Mouse (Mus musculus) thymus, postnatal 10 days (tissue): ENCODE measurements around the gene F12.
"Not testable (repeated sequence)": the region's sequence is repeated elsewhere in the genome, so short reads cannot be mapped to it uniquely, and the experiment has no call there.

Experiments used
- DNase-seq, 2 experiments: peaks; one replicate each; pipeline ENCODE4 v3.0.0; 2021; ENCODE audit warnings: low spot score in 2 of 2

The F12 gene

GRCm38 (mm10) chr13:55449679-55450441 is 23.3 kb upstream of the F12 start:
- DNase-seq = peak; percentile 63 to 64

DNA sequence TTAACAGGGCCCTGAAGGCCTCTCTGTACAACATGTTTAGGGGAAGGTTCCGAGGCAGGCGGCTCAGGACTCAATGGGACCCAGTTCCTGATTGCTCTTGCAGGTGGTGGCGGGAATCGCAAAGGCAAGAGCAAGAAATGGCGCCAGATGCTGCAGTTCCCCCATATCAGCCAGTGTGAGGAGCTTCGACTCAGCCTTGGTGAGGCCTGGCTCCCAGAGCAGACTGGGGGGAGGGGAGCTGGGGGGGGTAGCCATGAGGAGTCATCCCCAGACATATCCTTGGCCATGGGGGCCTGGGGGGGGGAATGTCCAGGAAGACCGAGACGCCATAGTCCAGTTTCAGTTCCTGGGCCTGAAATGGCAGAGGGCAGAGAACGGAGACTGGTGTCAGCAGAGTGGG is 22.6 kb upstream of the F12 start:
- DNase-seq = peak; percentile 31 to 47

DNA sequence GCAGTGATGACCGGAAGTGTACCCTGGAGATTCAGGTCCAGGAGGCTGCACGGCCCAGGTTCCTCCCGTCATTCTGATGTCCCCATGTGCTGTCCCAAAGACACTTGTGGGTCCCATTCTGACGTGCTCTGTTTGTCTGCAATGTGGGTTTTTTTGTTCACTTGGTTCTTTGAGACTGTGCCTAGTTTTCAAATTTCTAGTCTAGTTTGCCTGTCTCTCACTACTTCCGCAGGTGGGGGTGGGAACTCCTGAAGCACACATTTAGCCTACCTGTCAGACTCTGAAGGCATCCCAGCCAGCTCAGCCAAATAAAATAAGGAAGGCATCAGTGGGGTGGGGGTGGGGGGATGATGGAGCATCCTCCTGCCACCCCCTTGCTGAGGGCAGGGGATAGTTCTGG is 21.5 kb upstream of the F12 start:
- peak in 1 of 2 experiments; percentile 11 for DNase-seq

DNA sequence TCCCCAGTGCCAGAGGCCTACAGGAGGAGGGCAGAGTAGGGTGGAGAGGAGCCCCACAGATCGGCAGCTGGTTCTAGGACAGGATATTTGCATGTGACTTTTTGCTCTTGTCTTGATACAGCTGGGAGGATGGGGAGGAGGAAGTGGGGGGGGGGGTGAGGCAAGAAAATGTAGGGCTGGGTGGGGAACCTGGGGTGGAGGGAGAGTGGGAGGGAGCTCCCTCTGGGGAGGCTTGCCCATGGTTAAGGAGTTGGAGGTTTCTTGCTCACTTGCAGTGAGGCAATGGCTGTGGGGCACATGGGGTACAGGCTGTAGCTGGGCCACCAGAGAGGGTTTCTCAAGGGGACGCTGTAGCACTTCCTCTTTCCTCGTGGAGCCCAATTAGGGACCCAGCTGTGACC is 20.9 kb upstream of the F12 start:
- peak; percentile 69 to 73 for DNase-seq

DNA sequence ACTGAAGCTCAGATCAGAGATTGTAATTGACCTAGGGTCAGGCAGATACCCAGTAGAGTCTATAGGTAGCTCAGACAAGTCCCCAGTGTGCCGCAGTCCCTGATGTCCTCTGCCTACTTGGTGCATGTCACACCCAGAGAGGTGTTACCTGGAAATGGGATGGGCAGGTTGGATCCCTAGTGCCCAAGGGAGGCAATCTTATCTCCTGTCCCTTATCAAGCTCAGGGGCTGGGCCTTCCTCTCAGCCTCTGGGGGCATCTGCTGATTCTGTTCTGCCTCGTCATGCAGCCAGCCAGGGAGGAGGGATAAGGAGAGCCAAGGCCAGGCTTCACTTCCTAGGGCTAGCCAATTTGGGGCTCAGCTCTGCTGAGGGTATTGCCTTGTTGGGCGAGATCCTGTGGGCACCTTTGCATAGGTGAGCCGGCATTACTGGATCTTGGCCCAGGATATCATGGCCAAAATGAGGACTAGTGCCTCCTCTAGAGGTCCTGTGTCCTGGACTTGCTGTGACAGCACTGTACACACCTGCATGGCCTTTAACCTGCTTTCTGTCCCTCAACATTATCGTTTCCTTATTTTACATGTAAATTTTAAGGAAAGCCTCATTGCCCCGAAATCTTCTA is 20.0 kb upstream of the F12 start:
- DNase-seq = no peak

DNA sequence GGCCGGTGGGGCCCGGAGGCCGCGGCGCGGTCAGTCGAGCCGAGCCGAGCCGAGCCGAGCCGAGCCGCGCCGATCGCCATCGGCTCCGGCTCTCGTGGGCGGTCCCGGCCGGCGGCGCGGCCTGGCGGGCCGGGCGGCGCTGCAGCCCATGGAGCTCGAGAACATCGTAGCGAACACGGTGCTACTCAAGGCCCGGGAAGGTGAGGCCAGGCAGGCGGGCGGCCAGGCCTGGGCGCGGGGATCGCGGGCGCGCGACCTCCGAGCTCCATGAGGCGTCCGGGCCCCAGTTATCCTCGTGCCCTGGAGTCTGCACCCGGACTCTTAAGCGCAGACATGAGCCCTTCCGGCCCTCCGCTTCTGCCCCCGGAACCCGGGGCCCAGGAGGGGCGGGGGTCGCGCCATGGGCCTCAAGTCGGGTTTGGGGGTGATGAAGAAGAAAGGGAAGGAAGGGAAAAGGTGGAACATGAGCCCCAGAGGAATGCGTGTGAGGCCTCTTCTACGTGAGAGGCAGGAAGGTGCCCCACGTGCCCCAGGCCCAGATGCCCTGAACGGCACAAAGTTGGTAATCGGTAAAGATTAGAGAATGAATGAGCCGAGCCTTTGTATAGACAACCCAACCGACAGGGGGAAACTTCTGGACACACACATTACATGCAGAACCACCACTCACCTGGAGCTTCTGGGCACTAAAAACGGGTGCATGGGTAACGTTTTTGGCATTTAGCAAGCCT is 18.9 kb upstream of the F12 start:
- peak; percentile 48 to 55 for DNase-seq

- DNase-seq = peak; percentile 97 to 100
Measured at GRCm38 (mm10) chr13:55444937-55445315, 18.3 kb upstream of the F12 start, which contains the start of gene Grk6. TSS of gene Grk6 (plus strand) at chr13:55445072.

GRCm38 (mm10) chr13:55444286-55444936 is 17.8 kb upstream of the F12 start:
- peak; percentile 79 to 81 for DNase-seq

GRCm38 (mm10) chr13:55443799-55444285 is 17.2 kb upstream of the F12 start:
- no peak for DNase-seq

DNA sequence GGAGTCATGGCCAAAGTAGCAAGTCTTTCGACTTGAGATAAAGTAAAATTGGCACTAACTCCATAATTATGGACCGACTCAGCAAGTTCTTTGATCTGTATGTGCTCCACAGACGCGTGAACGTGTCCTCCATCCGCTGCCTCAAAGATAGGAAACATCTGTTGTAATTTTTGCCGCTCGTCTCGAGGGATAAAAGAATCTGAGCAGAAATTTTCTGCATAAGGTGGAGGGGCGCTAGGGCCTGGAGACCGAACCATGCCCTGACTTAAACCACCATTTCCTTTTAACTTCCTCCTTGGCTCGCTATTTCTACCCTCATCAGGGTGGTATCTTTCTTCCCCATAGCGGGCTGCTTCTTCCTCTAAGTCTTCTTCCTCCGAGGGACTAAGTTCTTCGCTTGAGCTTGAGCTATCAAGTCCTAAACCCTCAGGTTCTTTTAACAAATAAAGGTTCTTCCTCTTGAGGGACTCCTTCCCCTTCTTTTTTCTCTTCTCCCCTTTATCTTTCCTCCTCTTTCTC is 10.6 kb upstream of the F12 start:
- not testable (repeated sequence) for DNase-seq

DNA sequence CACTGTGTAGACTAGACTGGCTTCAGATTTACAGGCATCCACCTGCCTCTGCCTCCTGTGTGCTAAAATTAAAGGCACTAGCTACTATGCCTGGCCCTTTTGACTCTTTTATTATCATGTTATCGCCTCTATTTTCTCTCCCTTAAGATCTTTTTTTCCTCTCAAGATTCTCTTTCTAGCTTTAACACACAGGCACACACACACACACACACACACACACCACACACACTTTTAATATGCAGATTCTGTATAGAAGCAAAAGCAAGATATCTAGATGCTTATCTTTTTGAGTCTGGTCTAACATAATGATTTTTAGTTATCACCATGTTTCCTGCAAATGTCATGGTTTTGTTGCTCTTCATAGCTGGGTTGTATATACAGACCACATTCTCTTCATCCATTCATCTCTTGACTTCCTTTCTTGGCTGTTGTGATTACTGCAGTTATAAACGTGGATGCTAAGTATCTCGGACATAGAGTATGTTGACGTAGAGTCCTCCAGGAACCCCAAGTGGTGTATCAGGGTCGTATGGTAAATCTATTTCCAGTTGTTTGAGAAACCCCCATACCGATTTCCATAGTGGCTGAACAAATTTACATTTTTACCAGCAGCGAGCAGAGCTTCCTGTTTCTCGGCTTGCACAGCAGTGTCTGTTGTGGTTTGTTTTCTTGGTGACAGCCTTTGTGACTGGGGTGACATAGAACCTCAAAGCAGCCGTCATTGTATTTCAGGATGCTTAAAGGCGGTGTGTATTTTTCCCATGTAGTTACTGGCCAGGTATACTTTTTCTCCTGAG is 5.5 kb upstream of the F12 start:
- peak; percentile 58 to 68 for DNase-seq

DNA sequence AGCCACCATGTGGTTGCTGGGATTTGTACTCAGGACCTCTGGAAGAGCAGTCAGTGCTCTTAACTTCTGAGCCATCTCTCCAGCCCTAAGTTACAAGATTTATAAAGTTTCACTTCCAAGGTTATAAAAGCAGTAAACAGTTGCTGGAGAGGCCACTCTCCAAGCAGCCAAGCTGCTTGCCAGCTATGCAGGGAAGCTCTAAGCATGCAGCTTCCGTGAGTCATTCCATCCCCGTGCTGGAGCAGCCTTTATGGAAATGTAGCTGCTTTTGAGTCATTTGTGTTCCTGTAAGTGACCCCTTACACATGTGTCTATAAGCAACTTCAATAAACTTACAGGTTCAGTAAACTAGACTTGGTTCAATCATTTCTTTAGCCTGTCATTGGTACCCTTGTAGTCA is 4.0 kb upstream of the F12 start:
- DNase-seq = no peak

DNA sequence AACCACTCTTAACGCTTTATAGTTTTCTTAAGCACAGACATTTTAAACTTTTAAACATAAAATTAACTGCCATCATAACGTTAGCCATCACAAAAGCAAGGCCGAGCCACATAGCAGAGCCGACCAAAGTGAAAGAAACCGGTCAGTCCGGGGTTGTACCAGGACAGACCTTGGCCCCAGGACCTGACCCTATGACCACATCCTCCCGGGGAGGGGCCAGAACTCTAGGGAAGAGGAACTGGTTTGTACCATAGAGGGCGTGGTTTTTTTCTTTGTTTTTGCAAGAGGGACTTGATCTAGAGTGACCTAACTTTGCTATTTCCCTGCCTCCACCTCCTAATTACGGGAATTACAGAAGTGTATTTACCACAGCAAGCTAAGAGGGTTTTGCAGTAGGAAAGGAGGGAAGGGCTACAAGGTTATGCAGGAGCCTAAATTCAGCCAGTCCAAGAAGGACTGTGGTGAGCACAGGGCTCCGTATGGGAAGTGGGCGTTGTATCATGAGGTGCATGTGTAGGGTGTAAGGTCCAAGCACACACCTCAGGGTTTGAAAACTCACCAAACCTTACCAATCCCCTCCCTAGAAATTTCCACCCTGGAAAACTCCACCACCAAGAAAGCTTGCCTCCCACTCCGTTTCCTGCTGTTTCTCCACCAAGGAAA is 2.8 kb upstream of the F12 start:
- no peak for DNase-seq

DNA sequence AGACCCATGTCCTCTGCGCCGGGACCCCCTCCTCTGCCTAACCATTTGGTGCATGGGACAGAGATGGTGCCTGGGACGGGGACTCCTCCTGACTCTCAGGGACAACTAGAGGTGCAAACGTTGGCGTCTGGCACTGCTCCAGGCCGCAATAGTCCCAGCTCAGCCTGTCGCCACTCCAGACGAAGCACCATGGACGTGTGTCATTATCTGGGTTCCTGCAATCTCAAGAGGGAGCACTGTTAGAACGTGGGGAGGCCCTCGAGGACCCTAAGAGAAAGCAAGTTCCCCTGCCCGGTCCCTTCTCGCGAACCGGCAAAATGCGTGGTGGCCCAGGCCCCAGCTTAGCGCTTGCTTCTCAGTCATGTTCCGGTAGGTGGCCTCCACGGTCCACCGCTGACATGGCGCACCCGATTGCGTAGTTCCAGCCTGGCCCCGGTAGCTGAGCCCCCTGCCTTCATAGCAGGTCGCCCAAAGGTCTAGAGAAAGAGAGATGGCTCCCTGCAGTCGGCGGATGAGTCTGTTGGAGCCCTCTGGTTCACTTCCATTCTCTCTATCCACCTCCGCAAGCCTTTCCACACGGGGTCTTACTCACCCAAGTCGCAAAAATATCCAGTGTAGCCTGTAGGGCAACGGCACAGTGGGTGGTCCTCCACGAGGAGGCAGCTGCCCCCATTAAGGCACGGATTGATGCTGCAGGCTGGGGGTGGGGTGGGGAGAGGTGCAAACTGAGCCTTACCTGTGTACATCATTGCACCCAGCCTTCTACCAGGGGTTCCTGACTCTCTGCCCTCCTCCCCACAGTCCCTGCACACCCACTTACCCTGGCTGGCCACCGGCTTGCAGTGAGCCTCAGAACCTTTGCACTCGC is 5.4 kb downstream of the F12 start:
- DNase-seq = peak; percentile 76 to 84

- no peak for DNase-seq
Measured at GRCm38 (mm10) chr13:55420018-55420932, 6.3 kb downstream of the F12 start.

DNA sequence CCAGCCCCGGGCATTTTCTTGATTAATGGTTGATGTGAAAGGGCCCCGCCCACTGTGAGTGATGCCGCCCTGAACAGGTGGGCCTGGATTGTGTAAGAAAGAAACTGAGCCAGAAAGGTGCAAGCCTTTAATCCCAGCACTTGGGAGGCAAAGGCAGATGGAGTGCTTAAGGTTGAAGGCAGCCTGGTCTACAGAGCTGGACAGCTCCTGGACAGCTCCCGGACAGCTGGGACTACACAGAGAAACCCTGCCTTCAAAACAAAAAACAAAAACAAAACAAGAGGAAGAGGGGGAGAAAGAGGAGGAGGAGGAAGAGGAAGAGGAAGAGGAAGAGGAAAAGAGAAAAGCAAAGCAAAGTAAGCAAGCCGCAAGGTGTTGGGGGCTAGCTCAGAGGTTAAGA is 7.5 kb downstream of the F12 start:
- DNase-seq = no peak

DNA sequence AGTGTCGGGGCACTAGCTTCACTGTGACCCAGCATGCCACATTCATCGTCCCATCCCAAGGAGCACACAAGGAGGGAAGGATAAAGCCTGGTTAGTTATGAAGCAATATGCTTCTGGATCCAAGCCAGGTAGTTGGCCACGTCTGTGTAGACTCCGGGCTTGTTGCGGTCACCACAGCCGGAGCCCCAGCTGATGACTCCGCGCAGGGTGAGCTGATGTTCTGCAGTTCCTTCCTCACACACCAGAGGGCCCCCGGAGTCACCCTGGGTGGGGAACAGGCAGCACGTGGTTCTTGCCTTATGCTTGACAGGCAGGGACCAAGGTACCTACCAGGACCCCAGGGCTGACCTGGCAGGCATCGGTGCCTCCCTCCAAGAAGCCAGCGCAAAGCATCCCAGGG is 8.6 kb downstream of the F12 start:
- peak; percentile 83 to 93 for DNase-seq

- DNase-seq = no peak
Measured at GRCm38 (mm10) chr13:55414743-55415380, 11.7 kb downstream of the F12 start, which contains the start of gene Pfn3. TSS of gene Pfn3 (minus strand) at chr13:55415232.
